In genomic region chr15:40166560-40167275, GRCm38 (mm10) we compare ENCODE assay signal across 10 mouse cellular contexts. TPM values are rescaled to one million over a fixed set of nuclear protein-coding genes. Genes with fewer than 3 reads are reported as not detected.
DNase-seq lines count a peak whose midpoint lies in the region; ATAC-seq lines count a peak whose summit lies in the region.
"Had no signal": no experiment of that assay in that cellular context is flagged by ENCODE, and none has a peak within 500 bp of the region (broad histone marks: within the 10 kb centered on the region; RNA-seq: fewer than 3 reads in every experiment).

No protein-coding gene starts in this region.

- H3K4me2 ChIP-seq in forebrain, embryonic 14.5 days (ENCODE audit: low read length) = no peak overlapping the region
- peak overlapping the region; percentile 45 for H3K4me2 ChIP-seq in limb, embryonic 13.5 days (replicated peaks)
- peak overlapping the region; percentile 4; the same call in 1 of the 2 replicates for H3K4me2 ChIP-seq in neural tube, embryonic 14.5 days (ENCODE audit: low read depth, low read length)

- WGBS in forebrain, embryonic 14.5 days = 36% methylated on average over 9 of the region's 9 CpGs
- 20% methylated on average over 9 of the region's 9 CpGs for WGBS in limb, embryonic 13.5 days
- 28% methylated on average over 9 of the region's 9 CpGs for WGBS in neural tube, embryonic 14.5 days

- no peak overlapping the region for H3K9ac ChIP-seq in forebrain, embryonic 14.5 days (ENCODE audit: low read length)
- H3K9ac ChIP-seq in limb, embryonic 13.5 days = no peak overlapping the region
- H3K9ac ChIP-seq in neural tube, embryonic 14.5 days (replicated peaks; ENCODE audit: low read depth, low read length) = no peak overlapping the region

- peak; percentile 41 for ATAC-seq in forebrain, embryonic 14.5 days
- ATAC-seq in limb, embryonic 13.5 days (ENCODE audit: low FRiP score, low read depth) = no peak
- peak; percentile 35 for ATAC-seq in neural tube, embryonic 14.5 days (ENCODE audit: low read depth)
- ATAC-seq in erythroblast, adult 5-6 weeks (replicated peaks; ENCODE audit: low FRiP score, poor library complexity, severe bottlenecking) = no peak

- DNase-seq in right cerebral cortex, adult 2 months (ENCODE audit: low spot score in 2 of 2) = peak; percentile 48 to 67
- no peak for DNase-seq in right cerebral cortex, postnatal 25 days
- DNase-seq in brain, embryonic 18.5 days (ENCODE audit: low read depth, low spot score) = peak; percentile 61
- peak; percentile 87 for DNase-seq in forebrain, embryonic 14.5 days (ENCODE audit: low spot score)
- DNase-seq in hindlimb bud, embryonic 11.5 days (ENCODE audit: extremely low spot score, low read depth, low spot score) = peak; percentile 54

- H3K4me3 ChIP-seq in forebrain, embryonic 14.5 days (ENCODE audit: low read depth, low read length) = no peak overlapping the region; the same call in 1 of the 2 replicates
- no peak overlapping the region for H3K4me3 ChIP-seq in limb, embryonic 13.5 days
- H3K4me3 ChIP-seq in neural tube, embryonic 14.5 days (ENCODE audit: low read depth, low read length) = no peak overlapping the region

- H3K27me3 ChIP-seq in forebrain, embryonic 14.5 days (replicated peaks; ENCODE audit: control insufficient read depth, insufficient read depth, low read length) = no peaks in the 10 kb centered on the region
- 0 out of 2 replicates have a peak, but pooled peaks cover 6% of the 10 kb centered on the region for H3K27me3 ChIP-seq in limb, embryonic 13.5 days
- no peaks in the 10 kb centered on the region for H3K27me3 ChIP-seq in neural tube, embryonic 14.5 days (ENCODE audit: control insufficient read depth, insufficient read depth, low read length)

- H3K27ac ChIP-seq in forebrain, embryonic 14.5 days (ENCODE audit: low read depth, low read length) = no peak overlapping the region
- peak overlapping the region; percentile 22; the same call in 1 of the 2 replicates for H3K27ac ChIP-seq in limb, embryonic 13.5 days
- no peak overlapping the region for H3K27ac ChIP-seq in neural tube, embryonic 14.5 days (ENCODE audit: low read depth, low read length)

- H3K4me1 ChIP-seq in forebrain, embryonic 14.5 days (ENCODE audit: control insufficient read depth, insufficient read depth, low read length) = peaks cover 6% of the 10 kb centered on the region; the same call in 1 of the 2 replicates
- H3K4me1 ChIP-seq in limb, embryonic 13.5 days = peaks cover 15% of the 10 kb centered on the region
- H3K4me1 ChIP-seq in neural tube, embryonic 14.5 days (ENCODE audit: control insufficient read depth, insufficient read depth, low read length) = 0 out of 2 replicates have a peak, but pooled peaks cover 5% of the 10 kb centered on the region

- no peaks in the 10 kb centered on the region for H3K9me3 ChIP-seq in forebrain, embryonic 14.5 days (replicated peaks; ENCODE audit: control insufficient read depth, low read length)
- H3K9me3 ChIP-seq in limb, embryonic 13.5 days = no peaks in the 10 kb centered on the region
- H3K9me3 ChIP-seq in neural tube, embryonic 14.5 days (ENCODE audit: control insufficient read depth, low read length) = no peaks in the 10 kb centered on the region

- H3K36me3 ChIP-seq in forebrain, embryonic 14.5 days (ENCODE audit: control insufficient read depth, insufficient read depth, low read length) = no peaks in the 10 kb centered on the region
- no peaks in the 10 kb centered on the region for H3K36me3 ChIP-seq in limb, embryonic 13.5 days
- H3K36me3 ChIP-seq in neural tube, embryonic 14.5 days (ENCODE audit: control insufficient read depth, insufficient read depth, low read length) = no peaks in the 10 kb centered on the region

RNA-seq across cellular contexts. Expression of gene 9330182O14Rik, which starts 32.6 kb away (rescaled TPM):
- polyA plus RNA-seq in forebrain, embryonic 14.5 days (2014; fragmentation: Nextera tagmentation; extraction: Ambion mirVana) = not detected in 2 replicates
- polyA plus RNA-seq in limb, embryonic 13.5 days (2015; fragmentation: Nextera tagmentation; extraction: Ambion mirVana) = not detected in 2 replicates
- polyA plus RNA-seq in neural tube, embryonic 14.5 days (2014; fragmentation: Nextera tagmentation; extraction: Ambion mirVana) = not detected in 2 replicates
- total RNA-seq in erythroblast, adult 5-6 weeks (2015; ENCODE audit: low replicate concordance) = not detected in 2 replicates
- not detected in 2 replicates for total RNA-seq in erythroblast, adult 5-6 weeks (2017; ENCODE audit: low replicate concordance)
- polyA plus RNA-seq: frontal cortex, adult 2 months; stomach, embryonic 14.5 days had no signal

Comparison
In these comparisons a context has a peak if more than half of its experiments do, and no peak if none do; other contexts are left out.
1. ATAC-seq: peak in forebrain, embryonic 14.5 days (single experiment) and neural tube, embryonic 14.5 days (single experiment); none in limb, embryonic 13.5 days (single experiment) and erythroblast, adult 5-6 weeks (single experiment).